Mouse (Mus musculus) testis, adult 2 months (tissue): ENCODE results near the gene Snx29. TPM values are rescaled to one million over a fixed set of nuclear protein-coding genes. Genes with fewer than 3 reads are reported as not detected.

Source experiments
- H3K27ac ChIP-seq: fragments of 200-500 bp; 2 replicates; pipeline ENCODE4 v1.5.1; 2012; ENCODE audit warnings: low read depth, low read length; ENCODE audit not compliant: control insufficient read depth, insufficient read depth
- H3K27me3 ChIP-seq: fragments of 200-500 bp; 2 replicates; pipeline ENCODE4 v1.6.1; 2012; ENCODE audit warnings: mild to moderate bottlenecking, low read length, moderate library complexity; ENCODE audit not compliant: control insufficient read depth, insufficient read depth
- H3K36me3 ChIP-seq: fragments of 200-500 bp; 2 replicates; pipeline ENCODE4 v1.6.1; 2012; ENCODE audit warnings: mild to moderate bottlenecking, low read length; ENCODE audit not compliant: control insufficient read depth, insufficient read depth
- H3K4me1 ChIP-seq: fragments of 200-500 bp; 2 replicates; pipeline ENCODE4 v1.6.1; 2012; ENCODE audit warnings: low read length; ENCODE audit not compliant: control insufficient read depth, insufficient read depth
- H3K4me3 ChIP-seq: fragments of 200-500 bp; 2 replicates; pipeline ENCODE4 v1.5.1; 2012; ENCODE audit warnings: low read depth, mild to moderate bottlenecking, low read length, moderate library complexity, mixed read lengths; ENCODE audit not compliant: control insufficient read depth
- CTCF ChIP-seq: fragments of 200-500 bp; IDR thresholded peaks from 2 replicates; pipeline ENCODE4 v1.5.1; 2012; ENCODE audit warnings: low read depth, mild to moderate bottlenecking, inconsistent platforms, low read length, moderate library complexity; ENCODE audit not compliant: control insufficient read depth, insufficient read depth, insufficient replicate concordance
- POLR2A ChIP-seq: fragments of 200-500 bp; IDR thresholded peaks from 2 replicates; pipeline ENCODE4 v1.6.1; 2012; ENCODE audit warnings: low read depth, mild to moderate bottlenecking, inconsistent platforms, low read length, moderate library complexity; ENCODE audit not compliant: control insufficient read depth
- polyA plus RNA-seq: library from polyadenylated mRNA; depleted of rRNA; stranded (reverse); fragments of >200 nt; gene quantifications from 2 replicates; pipeline ENCODE4 v1.2.3, GENCODE M21; 2012

Gene Snx29
- polyA plus RNA-seq, 1 experiment: 6.1 TPM

DNA sequence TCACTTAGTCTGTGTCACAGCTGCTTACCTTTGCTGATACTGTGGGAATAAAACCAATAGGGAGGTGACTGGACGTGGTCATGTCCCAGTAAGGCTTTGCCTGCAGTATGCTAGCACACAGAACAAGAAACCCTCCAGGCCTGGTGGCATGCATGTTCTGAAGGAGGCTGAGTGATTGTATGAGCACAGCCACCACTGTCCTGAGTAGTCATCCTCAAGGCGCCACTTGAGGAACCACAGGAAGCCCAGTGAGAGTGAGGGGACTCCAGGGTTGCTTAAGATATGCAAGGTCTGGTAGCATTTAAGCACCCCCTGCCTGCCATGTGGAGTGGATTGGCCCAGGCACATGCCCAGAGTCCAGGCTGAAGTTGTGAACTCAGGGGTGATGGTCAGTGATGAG is 430.8 kb downstream of the Snx29 start:
- H3K4me3 ChIP-seq: no peak overlapping the region
- H3K27ac ChIP-seq: no peak overlapping the region
- H3K4me1 ChIP-seq: no peaks in the 10 kb centered on the region

DNA sequence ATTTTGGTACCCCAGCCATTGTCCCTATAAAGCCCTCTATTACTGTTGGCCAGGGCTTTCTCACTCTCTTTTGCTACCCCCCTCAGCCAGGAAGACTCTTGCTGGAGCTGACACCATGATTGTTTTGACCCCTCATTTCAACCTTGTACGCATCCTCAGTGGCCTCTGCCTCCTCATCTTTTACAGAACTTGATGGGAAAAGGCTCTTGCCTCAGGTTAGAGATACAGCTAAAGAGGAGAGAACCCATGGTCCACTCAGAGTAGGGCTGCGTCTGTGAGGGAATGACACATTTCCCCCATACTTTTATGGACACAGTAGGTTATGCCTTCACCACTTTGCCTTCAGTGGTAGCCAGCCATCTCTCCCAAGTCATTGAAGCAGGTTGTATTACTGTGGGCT is 431.4 kb downstream of the Snx29 start:
- no peak for TF ChIP-seq POLR2A
- no peak for TF ChIP-seq CTCF
- Histone ChIP-seq H3K4me3 (no peak overlapping the region), H3K27ac (no peak overlapping the region), H3K27me3 (no peaks in the 10 kb centered on the region), H3K4me1 (no peaks in the 10 kb centered on the region), H3K36me3 (no peaks in the 10 kb centered on the region)

More for the DNA sequence above, 430.8 kb downstream of the Snx29 start:
- Histone ChIP-seq H3K27me3 (no peaks in the 10 kb centered on the region), H3K36me3 (no peaks in the 10 kb centered on the region)
- no peak for TF ChIP-seq POLR2A
- TF ChIP-seq CTCF: no peak

DNA sequence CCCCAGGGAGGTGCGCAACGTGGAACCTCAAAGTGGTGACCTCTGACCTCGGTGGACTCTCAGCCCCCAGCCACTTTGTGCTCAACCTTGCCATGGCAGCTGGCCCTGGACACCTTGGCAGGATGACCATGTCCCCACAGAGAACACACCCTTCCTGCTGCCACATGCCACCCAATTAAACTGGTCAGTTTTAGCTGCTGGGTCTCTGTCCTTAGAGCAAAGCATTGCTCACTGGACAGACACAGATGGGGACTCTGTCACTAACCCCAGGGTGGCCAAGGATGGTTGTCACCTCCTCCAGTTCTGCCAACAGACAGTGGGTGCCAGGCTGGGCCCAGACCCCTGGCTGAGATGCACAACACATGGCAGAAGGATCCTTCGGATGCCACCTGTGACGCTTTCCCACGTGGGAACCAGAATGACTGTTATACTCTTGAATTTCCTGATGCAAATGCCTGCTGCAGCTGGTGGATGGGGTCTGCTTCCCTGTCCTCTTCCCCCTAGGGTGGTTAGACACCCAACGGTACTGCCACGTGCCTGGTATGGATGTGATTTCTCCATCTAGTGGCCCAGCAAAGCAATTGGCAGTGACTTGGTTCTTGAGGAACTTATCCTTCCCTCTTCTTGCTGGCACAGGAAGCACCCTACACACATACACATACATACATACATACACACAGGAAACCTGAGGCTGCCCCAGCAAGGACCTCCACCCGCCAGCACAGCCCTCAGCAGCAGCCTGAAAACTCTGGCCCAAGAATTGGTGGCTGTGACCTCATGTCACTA is 432.8 kb downstream of the Snx29 start:
- TF ChIP-seq CTCF: no peak
- TF ChIP-seq POLR2A: no peak
- H3K4me3 ChIP-seq: no peak overlapping the region
- H3K4me1 ChIP-seq: no peaks in the 10 kb centered on the region
- H3K27ac ChIP-seq: no peak overlapping the region
- H3K36me3 ChIP-seq: no peaks in the 10 kb centered on the region
- H3K27me3 ChIP-seq: no peaks in the 10 kb centered on the region

GRCm38 (mm10) chr16:11756598-11757245 is 434.0 kb downstream of the Snx29 start:
- TF ChIP-seq POLR2A (no peak), CTCF (no peak)
- Histone ChIP-seq H3K27me3 (no peaks in the 10 kb centered on the region), H3K4me1 (no peaks in the 10 kb centered on the region), H3K4me3 (no peak overlapping the region), H3K27ac (no peak overlapping the region), H3K36me3 (no peaks in the 10 kb centered on the region)

DNA sequence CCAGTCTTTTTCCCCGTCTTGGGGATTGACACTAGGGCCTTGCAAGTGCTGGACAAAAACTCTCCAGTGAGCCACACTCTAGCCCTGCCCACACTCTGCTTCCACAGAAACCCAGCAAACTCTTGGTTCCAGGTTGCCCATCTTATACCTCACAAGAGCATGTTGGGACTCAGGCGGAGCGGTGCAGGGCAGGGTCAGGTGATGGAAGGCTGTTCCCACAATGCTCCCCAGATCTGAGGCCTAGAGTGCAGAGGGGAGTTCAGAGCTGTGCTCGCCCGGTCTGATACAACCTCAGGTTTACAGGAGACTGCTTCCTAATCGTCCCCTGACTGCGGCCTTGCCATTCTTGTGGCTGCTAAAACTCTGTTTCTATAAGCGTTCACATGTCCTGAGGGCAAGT is 434.8 kb downstream of the Snx29 start:
- no peaks in the 10 kb centered on the region for H3K36me3 ChIP-seq
- TF ChIP-seq CTCF: no peak
- TF ChIP-seq POLR2A: no peak
- H3K4me1 ChIP-seq: no peaks in the 10 kb centered on the region
- H3K27me3 ChIP-seq: no peaks in the 10 kb centered on the region
- H3K27ac ChIP-seq: no peak overlapping the region
- no peak overlapping the region for H3K4me3 ChIP-seq

- Histone ChIP-seq H3K36me3 (no peaks in the 10 kb centered on the region), H3K27ac (no peak overlapping the region), H3K4me1 (no peaks in the 10 kb centered on the region), H3K27me3 (no peaks in the 10 kb centered on the region), H3K4me3 (no peak overlapping the region)
- TF ChIP-seq CTCF (no peak), POLR2A (no peak)
These were observed 435.2 kb downstream of the Snx29 start for GRCm38 (mm10) chr16:11757951-11758350.

GRCm38 (mm10) chr16:11772318-11772717 is 449.6 kb downstream of the Snx29 start:
- Histone ChIP-seq H3K36me3 (no peaks in the 10 kb centered on the region), H3K4me1 (no peaks in the 10 kb centered on the region), H3K27me3 (no peaks in the 10 kb centered on the region), H3K27ac (no peak overlapping the region), H3K4me3 (no peak overlapping the region)
- TF ChIP-seq POLR2A (no peak), CTCF (no peak)
